ENCODE assay signal across 10 mouse cellular contexts in genomic region chr10:115051602-115052001, GRCm38 (mm10).
DNase-seq lines count a peak whose midpoint lies in the region; ATAC-seq and TF ChIP-seq lines count a peak whose summit lies in the region.
"Had no signal": no experiment of that assay in that cellular context is flagged by ENCODE, and none has a peak within 500 bp of the region (broad histone marks: within the 10 kb centered on the region; RNA-seq: fewer than 3 reads in every experiment).

No protein-coding gene starts in this region.

- peak; percentile 65 for TF ChIP-seq CTCF in intestine, postnatal 0 days (IDR thresholded peaks at IDR 0.05; ENCODE audit: low read depth)
- TF ChIP-seq CTCF in bone marrow macrophage, adult 2 months (IDR thresholded peaks at IDR 0.05; ENCODE audit: low read depth, low read length): 0 out of 2 replicates have a peak, but pooled peaks have one; percentile 30
- peak; percentile 42; the same call in 1 of the 2 replicates for TF ChIP-seq CTCF in small intestine, adult 2 months (IDR thresholded peaks at IDR 0.05; ENCODE audit: extremely low read depth, insufficient read length, insufficient replicate concordance, low read depth, low read length)

- H3K4me2 ChIP-seq in intestine, postnatal 0 days (replicated peaks; ENCODE audit: low read depth): no peak overlapping the region
- H3K4me2 ChIP-seq in intestine, embryonic 15.5 days (replicated peaks): no peak overlapping the region
- H3K4me2 ChIP-seq: limb, embryonic 15.5 days had no signal

- no peak overlapping the region for H3K27ac ChIP-seq in intestine, postnatal 0 days (ENCODE audit: low read depth, low read length)
- H3K27ac ChIP-seq in intestine, embryonic 15.5 days: no peak overlapping the region
- no peak overlapping the region for H3K27ac ChIP-seq in bone marrow macrophage, adult 2 months (ENCODE audit: insufficient read depth, low read depth, low read length)
- H3K27ac ChIP-seq in small intestine, adult 2 months (ENCODE audit: insufficient read depth, low read depth, low read length): no peak overlapping the region
- H3K27ac ChIP-seq: limb, embryonic 15.5 days had no signal

- no peak for ATAC-seq in intestine, postnatal 0 days
- ATAC-seq in intestine, embryonic 15.5 days: no peak
- no peak for ATAC-seq in erythroblast, adult 5-6 weeks (replicated peaks; ENCODE audit: low FRiP score, poor library complexity, severe bottlenecking)

- no peak overlapping the region for H3K9ac ChIP-seq in intestine, postnatal 0 days (ENCODE audit: low read depth, low read length)
- no peak overlapping the region for H3K9ac ChIP-seq in intestine, embryonic 15.5 days
- H3K9ac ChIP-seq: limb, embryonic 15.5 days had no signal

- no peaks in the 10 kb centered on the region for H3K27me3 ChIP-seq in intestine, postnatal 0 days (replicated peaks; ENCODE audit: control insufficient read depth, insufficient read depth, low read length)
- no peaks in the 10 kb centered on the region for H3K27me3 ChIP-seq in intestine, embryonic 15.5 days (replicated peaks)
- no peaks in the 10 kb centered on the region for H3K27me3 ChIP-seq in small intestine, adult 2 months (ENCODE audit: control insufficient read depth, insufficient read depth, low read length)
- H3K27me3 ChIP-seq: limb, embryonic 15.5 days had no signal

- H3K9me3 ChIP-seq in intestine, postnatal 0 days (ENCODE audit: control insufficient read depth): no peaks in the 10 kb centered on the region
- H3K9me3 ChIP-seq in intestine, embryonic 15.5 days: no peaks in the 10 kb centered on the region
- H3K9me3 ChIP-seq: limb, embryonic 15.5 days had no signal

- H3K4me3 ChIP-seq in intestine, postnatal 0 days (ENCODE audit: low read depth, low read length): no peak overlapping the region
- H3K4me3 ChIP-seq in intestine, embryonic 15.5 days (replicated peaks): no peak overlapping the region
- no peak overlapping the region for H3K4me3 ChIP-seq in bone marrow macrophage, adult 2 months (ENCODE audit: insufficient read depth, low read length)
- no peak overlapping the region for H3K4me3 ChIP-seq in small intestine, adult 2 months (ENCODE audit: low read depth, low read length)
- H3K4me3 ChIP-seq: limb, embryonic 15.5 days had no signal

- H3K36me3 ChIP-seq in intestine, postnatal 0 days (ENCODE audit: control insufficient read depth, insufficient read depth): no peaks in the 10 kb centered on the region
- H3K36me3 ChIP-seq in intestine, embryonic 15.5 days: no peaks in the 10 kb centered on the region
- no peaks in the 10 kb centered on the region for H3K36me3 ChIP-seq in small intestine, adult 2 months (ENCODE audit: control insufficient read depth, insufficient read depth, low read length)
- H3K36me3 ChIP-seq: limb, embryonic 15.5 days had no signal

- WGBS in intestine, postnatal 0 days: 60% methylated on average over 4 of the region's 4 CpGs
- WGBS in intestine, embryonic 15.5 days: 59% methylated on average over 4 of the region's 4 CpGs
- WGBS in small intestine, adult 2 months: 57% methylated on average over 4 of the region's 4 CpGs

- DNase-seq in retina, embryonic 14.5 days (ENCODE audit: low spot score): peak; percentile 8
- no peak for DNase-seq in retina, postnatal 1 day
- DNase-seq in adrenal gland, adult (ENCODE audit: inconsistent age in 2 of 2, low spot score in 1 of 2): no peak
- DNase-seq: thymus, adult 18-20 months had no signal

- H3K4me1 ChIP-seq in intestine, postnatal 0 days (replicated peaks; ENCODE audit: control insufficient read depth, insufficient read depth, low read length): no peaks in the 10 kb centered on the region
- no peaks in the 10 kb centered on the region for H3K4me1 ChIP-seq in intestine, embryonic 15.5 days (replicated peaks)
- no peaks in the 10 kb centered on the region for H3K4me1 ChIP-seq in bone marrow macrophage, adult 2 months (ENCODE audit: control insufficient read depth, insufficient read depth, low read length)
- no peaks in the 10 kb centered on the region for H3K4me1 ChIP-seq in small intestine, adult 2 months (ENCODE audit: control insufficient read depth, insufficient read depth, insufficient read length, low read length)
- H3K4me1 ChIP-seq: limb, embryonic 15.5 days had no signal

- no peak for TF ChIP-seq POLR2A in bone marrow macrophage, adult 2 months (IDR thresholded peaks at IDR 0.05; ENCODE audit: borderline replicate concordance, low read depth, low read length)
- no peak for TF ChIP-seq POLR2A in small intestine, adult 2 months (IDR thresholded peaks at IDR 0.05; ENCODE audit: low read depth, low read length)
